Mouse (Mus musculus) urinary bladder, postnatal 25 days (tissue): ENCODE measurements around the gene Ttll8.

Experiments
- DNase-seq: peaks from one replicate; pipeline ENCODE4 v3.0.0; 2022; ENCODE audit warnings: low spot score

Gene Ttll8

DNA sequence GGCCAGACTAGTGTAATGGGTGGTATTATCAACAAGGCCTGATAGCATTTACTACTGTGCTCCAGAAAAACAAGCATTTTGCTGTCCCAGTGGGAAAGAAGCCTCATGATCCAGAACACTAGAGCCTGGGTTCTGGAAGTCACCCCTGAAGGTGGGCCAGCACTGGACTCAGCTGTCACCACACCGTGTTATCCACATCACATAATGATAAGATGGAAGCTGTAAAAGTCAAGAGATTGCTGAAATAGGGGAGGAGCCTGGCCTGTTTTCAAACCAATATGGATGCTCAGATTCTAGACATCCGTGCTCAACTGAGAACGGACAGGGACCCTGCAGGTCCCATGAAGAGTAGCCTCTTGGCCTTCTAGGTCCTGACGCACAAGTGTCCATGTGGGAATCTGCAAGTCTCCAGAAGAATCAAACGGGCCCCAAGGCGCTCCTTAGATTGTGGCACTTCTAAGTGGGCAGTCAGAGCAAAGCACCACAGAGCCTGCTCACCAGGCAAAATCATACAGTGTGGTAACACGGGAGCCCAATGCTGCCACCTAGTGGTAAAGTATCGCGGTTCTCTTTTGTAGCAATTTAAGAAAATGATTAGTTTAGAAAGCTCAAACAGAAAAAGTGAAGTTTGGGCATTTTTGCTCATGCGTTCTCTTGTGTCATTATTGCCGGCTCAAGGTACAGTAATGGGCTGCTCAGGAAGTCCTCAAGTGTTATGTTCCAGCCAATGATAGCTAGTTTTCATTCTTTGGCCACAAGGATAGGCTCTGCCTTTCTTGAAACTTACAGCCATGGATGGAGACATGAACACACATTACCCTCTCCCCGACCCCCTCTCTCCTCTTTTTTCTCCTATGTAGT, 32.9 kb downstream of the Ttll8 start:
- peak; percentile 68 for DNase-seq

DNA sequence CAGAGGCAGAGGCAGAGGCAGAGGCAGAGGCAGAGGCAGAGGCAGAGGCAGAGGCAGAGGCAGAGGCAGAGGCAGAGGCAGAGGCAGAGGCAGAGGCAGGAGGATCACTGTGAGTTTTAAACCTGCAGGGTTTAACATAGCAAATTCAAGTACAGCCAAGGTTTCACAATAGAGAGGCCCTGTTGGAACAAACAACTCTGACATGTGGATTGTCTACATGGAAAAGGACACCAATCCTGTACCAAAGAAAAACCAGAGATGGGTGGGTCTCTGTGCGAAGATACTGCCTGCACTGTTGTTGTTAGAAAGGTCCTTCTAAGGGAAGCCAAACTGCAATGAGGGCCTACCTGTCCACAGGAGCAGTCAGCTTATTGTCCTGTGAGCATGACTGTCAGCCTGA, 34.2 kb downstream of the Ttll8 start:
- DNase-seq, result no peak

DNA sequence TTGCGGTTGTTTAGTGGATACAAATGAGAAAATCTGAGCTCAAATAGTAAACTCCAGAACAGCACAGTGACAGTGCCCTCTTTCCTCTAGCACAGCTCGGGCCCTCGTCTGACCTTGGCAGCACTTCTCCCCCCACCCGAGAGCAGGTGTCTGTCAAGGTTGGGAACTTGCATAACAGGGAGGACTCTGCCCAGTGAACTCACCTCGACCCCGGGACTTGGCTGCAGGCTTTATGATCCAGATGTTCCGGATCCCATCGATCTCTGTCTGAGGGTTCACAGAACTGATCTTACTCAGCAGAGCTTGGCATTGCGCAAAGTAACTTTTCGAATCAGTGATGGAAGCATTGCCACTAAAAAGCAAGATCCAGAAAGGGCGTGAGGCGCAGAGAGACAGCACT, 34.9 kb downstream of the Ttll8 start:
- DNase-seq, result no peak

DNA sequence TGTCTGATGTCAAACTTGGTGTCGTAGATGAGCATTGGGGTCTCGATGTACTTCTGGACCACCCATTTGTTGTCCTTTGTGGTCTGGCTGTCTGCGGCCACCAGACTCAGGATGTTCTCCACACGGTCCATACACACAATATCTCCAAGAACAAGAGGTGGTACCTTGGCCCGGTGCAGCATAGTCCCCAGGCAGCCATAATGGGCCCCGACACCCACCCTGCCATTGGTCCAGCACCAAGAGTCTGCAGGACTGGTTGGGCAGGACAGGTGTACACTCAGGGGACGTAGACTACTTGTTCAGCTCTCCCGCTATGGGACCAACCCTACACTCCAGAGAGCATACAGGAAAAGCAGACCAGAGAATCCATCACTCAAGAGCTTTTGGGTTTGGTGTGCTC, 37.1 kb downstream of the Ttll8 start:
- no peak for DNase-seq

DNA sequence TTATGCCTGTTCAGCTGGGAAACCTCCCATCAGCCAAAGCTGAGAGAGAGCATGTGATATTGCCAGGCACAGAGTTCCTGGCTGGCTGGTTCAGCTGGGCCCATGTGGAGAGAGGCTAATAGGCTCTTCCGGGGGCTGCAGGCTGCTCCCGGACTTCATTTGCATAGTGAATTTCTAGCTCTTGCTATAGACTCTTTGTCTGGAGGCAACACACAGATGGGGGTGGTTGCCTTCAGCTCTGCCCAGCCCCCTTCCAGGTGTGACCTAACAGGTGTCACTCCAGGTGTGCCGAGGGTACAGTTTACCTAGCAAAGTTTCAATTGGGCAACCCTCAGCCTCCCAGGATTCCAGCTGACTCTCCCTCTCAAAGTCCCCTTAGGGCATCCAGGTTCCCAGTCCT, 37.9 kb downstream of the Ttll8 start:
- DNase-seq, result no peak

DNA sequence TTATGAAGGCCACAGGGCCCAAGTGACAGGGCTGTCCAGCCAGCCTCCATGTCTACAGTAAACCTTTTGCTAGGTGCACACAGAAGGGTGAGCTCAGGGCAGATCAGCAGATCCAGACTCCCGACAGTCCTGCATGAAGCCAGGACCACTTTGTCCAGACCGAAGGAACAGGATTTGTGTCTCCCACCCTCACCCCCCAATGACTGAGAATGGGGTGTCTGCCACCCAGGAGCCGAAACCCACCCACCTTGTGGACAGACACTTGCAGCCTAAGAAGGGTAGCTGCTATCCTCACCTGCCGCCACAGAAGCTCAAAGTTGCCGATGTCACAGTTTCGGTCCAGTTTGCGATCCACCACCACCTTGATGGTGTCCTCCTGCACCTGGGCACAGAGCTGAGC, 39.2 kb downstream of the Ttll8 start:
- no peak for DNase-seq

DNA sequence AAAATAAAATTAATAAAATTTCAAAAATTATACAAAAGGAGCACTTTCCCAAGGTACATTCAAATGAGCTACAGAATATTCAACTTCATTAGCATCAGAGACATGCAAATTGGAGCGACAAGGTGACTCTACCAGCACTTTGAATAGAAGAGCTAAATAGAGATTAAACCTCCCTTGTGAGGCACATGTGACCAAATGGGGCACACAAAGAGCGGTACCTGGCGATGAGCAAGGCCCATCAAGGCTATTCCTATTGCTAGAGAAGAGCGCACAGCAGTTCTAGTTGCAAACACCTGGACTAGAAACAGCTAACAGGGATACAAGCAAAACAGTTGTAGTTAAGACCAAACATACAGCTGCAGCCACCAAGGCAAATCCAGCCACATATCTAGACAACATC, 47.9 kb downstream of the Ttll8 start:
- no peak for DNase-seq

DNA sequence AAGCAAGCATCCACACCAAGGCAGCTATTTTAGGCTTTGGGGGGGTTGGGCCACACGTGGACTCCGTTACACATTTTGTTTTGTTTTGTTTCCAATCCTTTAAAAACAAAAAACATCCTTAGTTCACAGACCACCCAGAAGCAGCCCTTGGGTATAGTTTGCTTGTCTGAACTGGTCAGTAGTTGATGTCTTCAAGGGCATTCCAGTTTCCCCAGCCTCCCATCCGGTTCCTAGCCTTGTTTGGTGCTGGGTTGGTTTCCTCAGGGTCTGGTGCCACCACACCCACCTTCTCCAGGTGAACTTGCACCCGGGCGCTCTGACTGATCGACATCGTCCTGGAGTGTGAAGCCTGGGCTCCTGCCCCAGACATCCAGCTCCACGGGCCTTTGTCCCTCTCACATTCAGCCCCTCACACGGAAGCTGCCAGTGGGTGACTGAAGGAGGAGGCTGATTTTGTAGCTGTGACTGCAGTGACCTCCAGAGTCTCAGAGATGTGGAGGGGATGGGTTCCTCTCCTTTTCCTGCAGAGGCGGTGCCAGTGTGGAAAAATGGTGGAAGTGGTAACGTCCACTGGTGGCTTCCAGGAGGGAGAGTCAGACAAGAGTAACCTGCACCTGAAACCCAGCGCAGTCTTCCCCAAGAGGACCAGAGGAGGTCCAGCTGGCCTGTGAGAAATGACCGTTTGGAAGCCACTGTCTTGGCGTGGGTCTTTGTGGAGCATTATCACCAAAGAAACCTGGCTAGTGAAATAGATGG, 50.0 kb downstream of the Ttll8 start:
- no peak for DNase-seq

DNA sequence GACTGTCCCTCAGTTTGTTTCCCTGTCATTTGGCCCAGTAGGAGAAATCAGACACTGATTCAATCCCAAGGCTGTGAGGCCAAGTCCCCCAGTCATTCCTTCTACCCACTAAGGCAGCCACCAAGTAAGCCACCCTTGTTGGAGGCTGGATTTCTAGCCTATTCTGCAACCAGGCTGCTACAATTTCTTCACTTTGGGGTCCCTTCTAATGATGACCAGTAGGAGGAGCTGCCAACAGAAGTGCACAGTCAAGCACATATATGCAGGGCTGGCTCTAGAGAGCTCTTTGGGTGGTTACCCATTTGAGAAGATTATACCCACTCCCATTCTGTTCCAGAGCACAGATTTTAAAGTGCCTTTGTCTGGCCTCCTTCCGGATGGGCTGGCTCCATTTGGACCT, 51.1 kb downstream of the Ttll8 start:
- DNase-seq, result no peak

DNA sequence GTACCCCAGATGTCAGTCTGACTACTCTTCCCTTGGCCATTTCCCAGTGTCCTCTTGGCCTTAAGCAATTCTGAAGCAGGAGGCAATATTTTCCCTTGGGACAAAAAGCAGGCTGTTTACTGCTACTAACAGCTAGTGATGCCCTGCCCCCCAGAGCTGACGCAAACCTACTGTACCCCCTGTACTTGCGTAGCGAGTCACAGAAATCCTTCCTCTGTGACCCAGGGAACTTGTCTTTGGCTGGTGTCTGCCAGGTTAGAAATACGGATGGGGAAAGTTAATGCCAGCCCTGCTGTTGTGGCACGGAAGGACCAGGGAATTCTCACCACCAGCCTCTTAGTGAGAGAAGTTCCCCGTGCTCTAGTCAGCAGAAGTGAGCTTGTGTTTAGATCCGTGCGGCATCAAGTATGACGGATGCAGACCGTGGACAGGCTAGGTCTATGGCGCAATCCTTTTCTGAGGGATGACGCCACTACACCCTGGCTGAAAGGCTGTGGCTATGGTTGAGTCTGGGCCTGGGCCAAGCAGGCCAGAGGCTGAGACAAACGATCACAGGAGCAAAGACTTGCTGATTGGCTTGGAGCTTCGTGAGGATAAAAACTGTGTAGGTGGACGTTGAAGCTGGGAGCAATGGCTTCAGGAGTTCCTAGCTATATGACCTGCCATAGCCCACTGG, 51.9 kb downstream of the Ttll8 start:
- DNase-seq, result no peak

DNA sequence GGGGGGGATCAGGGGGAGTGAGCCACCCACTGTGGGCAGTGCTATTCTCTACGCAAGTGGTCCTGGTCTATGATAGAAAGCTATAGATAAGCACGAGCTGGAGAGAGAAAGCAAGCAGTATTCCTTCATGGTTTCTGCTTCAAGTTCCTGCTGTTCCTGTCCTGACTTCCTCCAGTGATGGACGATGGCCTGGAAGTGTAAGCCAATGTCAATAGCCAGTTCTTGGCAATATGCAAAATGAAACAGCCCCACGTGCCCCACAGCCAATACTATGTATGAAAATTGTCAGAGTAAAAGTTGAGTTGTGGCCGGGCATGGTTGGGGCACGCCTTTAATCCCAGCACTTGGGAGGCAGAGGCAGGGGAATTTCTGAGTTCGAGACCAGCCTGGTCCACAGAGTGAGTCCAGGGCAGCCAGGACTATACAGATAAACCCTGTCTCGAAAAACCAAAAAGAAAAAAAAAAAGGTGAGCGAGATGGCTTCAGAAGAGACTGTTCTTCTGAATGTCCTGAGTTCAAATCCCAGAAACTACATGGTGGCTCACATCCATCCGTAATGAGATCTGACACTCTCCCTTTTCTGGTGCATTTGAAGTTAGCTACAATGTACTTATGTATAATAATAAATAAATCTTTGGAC, 57.8 kb downstream of the Ttll8 start:
- DNase-seq, result no peak

DNA sequence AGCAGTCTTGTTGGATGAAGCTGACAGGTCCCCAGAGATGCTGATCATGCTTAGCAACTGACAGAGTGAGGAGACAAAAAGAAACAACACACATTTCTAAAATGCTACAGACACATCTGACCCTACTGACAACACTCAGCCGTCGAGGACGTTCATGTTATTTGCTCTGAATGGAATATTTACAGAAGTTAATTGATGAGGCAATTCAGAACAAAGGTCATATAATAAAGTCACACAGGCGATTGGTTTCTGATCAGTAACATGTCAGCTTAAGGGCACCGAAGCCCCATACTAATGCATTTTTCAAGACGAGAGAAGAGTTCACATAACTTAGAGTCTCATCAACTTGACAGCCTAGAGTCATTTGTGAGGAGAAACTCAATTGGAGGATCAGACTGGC, 58.3 kb downstream of the Ttll8 start:
- DNase-seq, result no peak

DNA sequence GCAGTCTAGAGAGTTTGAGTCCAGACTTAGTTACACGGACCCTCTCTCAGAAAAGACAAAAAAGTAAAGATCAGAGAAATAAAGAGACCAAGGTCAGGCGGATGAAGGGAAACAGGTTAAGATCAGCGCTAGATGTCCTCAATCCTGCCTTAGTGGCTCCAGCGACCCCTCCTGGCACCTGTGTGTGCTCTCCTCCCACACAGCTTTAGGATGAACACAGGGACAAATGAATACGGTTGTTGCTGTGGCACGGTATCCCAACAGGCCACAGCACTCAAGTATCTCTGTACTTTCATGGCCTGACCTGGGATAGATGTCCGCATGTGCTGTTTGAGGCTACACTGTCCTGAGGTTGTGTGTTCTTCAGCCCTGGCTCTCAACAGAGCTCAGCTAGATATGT, 59.1 kb downstream of the Ttll8 start:
- DNase-seq, result no peak

DNA sequence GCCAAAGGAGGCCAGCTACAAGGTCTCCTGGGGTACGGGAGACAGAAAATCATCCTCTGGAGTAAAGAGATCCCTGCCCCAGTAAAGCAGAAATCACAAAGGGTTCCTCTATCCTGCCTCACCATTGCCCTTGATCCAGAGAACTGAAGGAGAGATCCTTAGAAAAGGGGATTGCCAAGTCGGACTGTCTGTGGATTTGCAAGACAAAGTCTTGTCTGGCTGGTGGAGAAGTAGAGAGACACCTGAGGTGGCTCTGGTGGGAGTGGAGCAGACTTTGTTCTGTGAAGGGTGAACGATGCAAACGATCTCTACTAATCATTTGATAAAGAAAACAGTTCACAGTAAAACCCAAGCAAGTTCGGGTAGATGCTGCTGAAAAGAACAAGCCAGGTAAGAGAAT, 61.3 kb downstream of the Ttll8 start:
- no peak for DNase-seq

DNA sequence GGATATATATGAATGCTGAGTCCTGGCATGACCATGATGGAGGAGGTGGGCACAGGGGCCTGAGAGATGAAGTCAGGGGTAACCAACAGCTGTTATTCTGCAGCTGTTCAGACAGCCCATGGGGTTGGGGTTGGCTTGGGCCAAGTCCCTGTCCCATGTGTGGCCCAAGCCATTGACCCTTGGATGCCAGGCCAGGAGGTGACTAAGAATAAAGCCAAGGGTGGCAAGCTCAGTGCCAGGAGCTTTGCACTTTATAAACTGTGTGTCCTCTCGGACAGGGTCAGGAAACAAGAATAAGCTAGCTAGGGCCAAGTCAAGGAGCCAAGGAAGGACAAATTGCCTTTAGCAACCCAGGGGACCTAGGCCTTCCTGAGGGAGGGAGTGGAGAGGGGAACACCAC, 62.0 kb downstream of the Ttll8 start:
- DNase-seq, result no peak

DNA sequence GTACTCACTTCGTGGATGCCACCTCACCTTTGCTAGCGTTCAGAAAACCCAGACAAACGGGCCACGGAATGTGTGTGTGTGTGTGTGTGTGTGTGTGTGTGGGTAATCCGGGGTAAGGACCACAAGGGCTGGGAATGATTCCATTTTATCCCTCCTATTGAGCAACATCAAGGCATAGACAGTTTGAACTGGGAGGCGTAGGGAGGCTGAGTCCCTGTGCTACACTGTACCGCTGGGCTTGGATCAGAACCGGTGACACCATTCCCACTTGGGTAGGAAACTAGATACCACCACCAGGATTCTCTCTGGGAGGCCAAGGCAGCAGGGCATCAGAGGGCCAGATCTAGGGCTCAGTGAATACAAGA, 62.6 kb downstream of the Ttll8 start:
- DNase-seq, result no peak

DNA sequence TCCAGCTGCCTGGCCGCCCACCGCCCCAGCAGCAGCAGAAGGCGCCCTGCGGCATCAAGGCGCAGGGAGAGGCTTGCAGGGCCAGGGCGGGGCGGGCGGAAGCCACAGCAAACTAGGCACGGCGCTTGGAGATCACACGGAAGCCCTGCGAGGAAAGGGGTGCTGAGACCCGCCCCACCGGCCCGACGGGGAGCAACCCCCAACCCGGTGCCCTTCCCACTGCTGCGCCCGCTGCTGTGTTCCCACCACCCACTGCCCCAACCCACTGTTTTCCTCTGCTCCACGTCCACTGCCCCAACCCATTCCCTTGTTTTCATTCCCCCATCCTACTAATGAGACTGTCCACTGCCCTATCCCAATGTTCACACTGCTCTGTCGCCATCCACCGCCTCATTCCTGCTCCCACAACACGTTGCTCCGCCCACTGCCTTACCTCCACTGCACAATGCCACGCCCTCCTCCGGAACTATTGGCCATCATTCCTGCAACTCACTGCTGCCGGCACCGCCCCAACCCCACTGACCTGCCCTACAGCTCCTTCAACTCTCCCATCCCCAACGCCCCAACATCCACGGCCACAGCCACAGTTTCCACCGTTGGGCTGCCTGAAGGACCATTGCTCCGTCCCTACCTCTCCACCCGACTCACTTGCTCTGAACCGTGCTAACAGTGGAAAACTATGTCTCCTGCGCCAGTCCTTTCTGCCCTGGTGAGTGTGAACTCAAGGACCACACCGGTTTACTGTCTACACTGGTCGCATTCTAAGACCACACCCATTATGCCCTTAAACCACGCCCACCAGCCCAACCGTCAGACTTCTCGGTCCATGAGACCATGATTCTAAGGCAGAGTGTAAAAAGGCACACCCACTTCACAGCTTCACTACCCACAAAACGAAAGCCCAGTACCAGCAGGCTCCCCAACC, 63.2 kb downstream of the Ttll8 start:
- peak; percentile 69 for DNase-seq

DNA sequence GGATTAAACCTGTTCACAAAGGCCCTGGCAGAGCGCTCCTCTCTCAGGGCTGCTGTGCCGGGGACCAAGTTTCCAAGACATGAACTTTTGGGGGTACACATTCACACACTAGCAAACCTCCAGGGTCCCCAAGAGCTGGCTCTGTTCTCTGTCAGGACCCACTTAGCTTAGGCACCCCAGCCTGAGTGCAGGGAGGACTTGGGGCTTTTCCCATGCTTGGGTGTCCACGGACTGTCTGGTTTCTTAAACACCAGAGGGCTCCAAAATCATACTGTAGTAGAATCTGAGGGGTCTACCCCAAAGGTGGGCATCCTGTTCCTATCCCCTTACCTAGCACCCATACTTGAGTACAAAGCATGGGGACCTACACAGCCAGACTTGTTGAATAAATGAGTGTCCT, 64.2 kb downstream of the Ttll8 start:
- no peak for DNase-seq

DNA sequence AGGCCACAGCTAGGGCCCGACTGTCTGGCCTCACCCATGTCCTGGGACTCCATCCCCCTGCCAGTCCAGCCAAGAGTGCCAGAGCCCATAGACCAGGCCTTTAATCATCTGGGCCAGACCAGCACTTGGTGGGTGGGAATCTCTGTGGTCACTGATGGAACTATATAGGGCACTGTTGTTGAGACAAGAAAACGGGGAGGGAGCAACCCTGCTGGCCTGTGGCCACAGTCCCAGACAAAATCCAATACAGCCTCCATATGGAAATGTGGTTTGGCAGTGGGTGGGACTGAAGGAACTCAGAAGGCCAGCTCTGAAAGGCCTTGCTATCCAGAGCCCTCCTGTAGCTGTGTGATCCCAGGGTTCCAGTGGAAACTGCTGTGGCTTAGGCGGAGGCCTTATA, 65.2 kb downstream of the Ttll8 start:
- DNase-seq, result no peak

DNA sequence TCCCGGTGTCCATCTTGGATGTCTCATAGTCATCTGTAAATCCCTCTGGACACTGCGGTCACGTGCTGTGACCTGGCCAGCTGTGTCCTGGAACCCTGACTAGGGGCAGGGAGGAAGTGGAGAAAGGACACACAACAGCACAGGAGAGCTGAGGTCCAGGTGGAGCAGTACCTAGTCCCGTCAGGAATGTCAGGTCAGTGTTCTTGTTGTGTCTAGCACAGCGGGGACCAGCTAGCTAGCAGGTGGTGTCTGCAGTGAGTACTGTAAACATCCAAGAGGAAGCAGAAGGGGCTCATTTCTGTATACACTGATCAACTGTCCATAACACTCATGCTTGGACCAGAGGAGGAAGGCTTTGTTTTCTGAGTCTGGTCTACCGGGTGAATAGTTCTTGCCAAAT, 68.8 kb downstream of the Ttll8 start:
- no peak for DNase-seq

DNA sequence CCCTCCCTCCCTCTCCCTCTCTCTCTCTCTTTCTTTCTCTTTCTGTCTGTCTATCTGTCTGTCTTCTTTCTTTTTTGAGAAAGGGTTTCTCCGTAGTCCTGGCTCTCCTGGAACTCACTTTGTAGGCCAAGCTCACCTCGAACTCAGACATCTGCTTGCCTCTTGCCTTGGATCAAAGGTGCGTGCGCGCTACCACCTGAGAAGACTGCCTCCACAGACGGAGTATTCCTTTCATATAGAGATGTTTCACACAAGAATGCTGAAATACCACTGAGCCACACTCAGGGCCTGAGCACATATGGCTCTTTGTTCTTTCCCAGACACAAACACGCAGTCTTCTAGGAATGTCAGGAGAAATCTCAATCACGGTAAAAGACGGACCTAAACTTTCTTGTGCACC, 70.9 kb downstream of the Ttll8 start:
- no peak for DNase-seq

DNA sequence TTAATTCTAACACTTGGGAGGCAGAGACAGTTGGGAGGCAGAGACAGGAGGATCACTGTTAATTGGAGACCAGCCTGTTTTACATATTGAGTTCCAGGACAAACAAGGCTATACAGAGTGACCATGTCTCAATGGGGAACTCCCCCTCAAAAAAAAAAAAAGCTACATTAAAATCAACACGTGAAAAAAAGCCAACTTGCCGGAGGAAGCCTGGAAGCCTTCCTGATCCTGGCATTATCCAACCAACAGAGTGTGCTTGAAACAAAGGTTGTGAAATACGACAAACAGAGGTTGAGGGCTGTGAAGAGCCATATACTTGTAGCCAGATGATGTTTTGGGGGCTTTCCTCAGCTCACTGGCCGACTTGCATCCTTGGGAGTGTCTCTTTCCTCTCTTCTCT, 71.4 kb downstream of the Ttll8 start:
- no peak for DNase-seq
